Mouse (Mus musculus) gastrocnemius, adult 8-10 months (tissue): ENCODE data around the gene Ear1. TPM values are rescaled to one million over a fixed set of nuclear protein-coding genes. Genes with fewer than 3 reads are reported as not detected.
"Not testable (repeated sequence)": the region's sequence is repeated elsewhere in the genome, so short reads cannot be mapped to it uniquely, and the experiment has no call there.

ENCODE experiments used
- DNase-seq, 2 experiments: peaks; one replicate each; pipeline ENCODE4 v3.0.0; 2022; ENCODE audit warnings: low spot score in 2 of 2
- total RNA-seq, 4 experiments: library from RNA; stranded (reverse); gene quantifications; 2 replicates each; pipeline ENCODE4 v1.2.4; 2022

The Ear1 gene
- not detected for total RNA-seq

- DNase-seq: not testable (repeated sequence)
These were observed at the start of gene Ear1 for GRCm38 (mm10) chr14:43875417-43875816. Gene Ear1 (minus strand): TSS chr14:43875517.

GRCm38 (mm10) chr14:43924688-43925403 lies 49.5 kb upstream of the Ear1 start, which contains the start of gene Gm8113:
Gene Gm8113 (plus strand): TSS chr14:43925390.
- peak; percentile 19 to 22 for DNase-seq

- not testable (repeated sequence) for DNase-seq
These were observed 48.1 kb upstream of the Ear1 start, which contains the start of gene Ear10 for GRCm38 (mm10) chr14:43923459-43923858. Gene Ear10 (minus strand): TSS chr14:43923559.

- not testable (repeated sequence) for DNase-seq
These were observed 42.9 kb upstream of the Ear1 start for GRCm38 (mm10) chr14:43918214-43918613.

GRCm38 (mm10) chr14:43898577-43898976 lies 23.3 kb upstream of the Ear1 start:
- not testable (repeated sequence) for DNase-seq

GRCm38 (mm10) chr14:43895357-43895756 lies 20.0 kb upstream of the Ear1 start:
- DNase-seq: not testable (repeated sequence)

- not testable (repeated sequence) for DNase-seq
These were observed 16.0 kb upstream of the Ear1 start for GRCm38 (mm10) chr14:43891288-43891687.

GRCm38 (mm10) chr14:43886235-43886634 lies 10.9 kb upstream of the Ear1 start:
- DNase-seq: not testable (repeated sequence)

DNA sequence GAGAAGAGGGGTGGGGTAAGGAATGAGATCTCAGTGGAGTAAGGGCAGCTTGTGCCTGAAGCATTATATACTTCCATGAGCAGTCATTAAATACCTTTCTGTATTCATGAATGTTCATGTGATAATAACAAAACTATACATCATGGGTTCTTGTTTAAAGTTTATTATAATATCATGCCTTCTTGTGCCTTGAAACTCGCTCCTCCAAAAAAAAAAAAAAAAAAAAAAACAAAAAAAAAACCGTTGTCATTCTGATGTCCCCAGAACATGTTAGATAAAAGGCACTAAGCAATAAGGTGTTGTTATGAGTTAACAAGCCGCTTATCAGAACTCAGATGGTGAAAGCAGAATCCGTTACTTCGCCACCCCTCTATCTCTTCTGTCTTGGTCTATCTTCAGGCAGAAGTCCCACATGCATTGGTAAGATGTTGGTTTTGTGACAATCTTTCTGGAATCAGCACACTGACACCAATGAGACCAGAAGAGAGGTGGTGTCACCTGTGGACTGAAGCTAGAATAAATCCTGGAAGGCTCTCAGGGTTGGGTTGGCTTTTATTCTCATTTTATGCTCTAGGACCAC lies 4.7 kb upstream of the Ear1 start:
- not testable (repeated sequence) for DNase-seq

DNA sequence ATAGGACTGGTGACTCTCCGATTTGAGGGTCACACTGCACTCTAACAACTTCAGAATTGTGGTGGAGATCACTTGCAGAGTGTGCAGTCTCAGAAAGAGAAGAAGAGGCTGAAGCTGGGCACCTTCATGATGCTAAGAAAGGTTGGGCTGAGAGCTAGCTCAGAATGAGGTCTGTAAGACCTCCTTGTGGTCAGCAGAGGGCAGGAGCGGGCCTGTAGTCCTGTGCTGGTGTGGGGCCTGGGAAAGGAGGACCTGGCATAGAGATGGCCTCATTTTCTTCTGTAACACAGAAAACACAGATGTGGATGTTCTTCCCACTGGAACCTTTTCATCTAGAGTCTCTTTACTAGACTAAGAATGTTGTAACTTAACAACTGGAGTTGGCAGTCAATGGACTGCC lies 2.5 kb upstream of the Ear1 start:
- not testable (repeated sequence) for DNase-seq

- not testable (repeated sequence) for DNase-seq
These were observed 455 bp downstream of the Ear1 start for GRCm38 (mm10) chr14:43874862-43875261.

DNA sequence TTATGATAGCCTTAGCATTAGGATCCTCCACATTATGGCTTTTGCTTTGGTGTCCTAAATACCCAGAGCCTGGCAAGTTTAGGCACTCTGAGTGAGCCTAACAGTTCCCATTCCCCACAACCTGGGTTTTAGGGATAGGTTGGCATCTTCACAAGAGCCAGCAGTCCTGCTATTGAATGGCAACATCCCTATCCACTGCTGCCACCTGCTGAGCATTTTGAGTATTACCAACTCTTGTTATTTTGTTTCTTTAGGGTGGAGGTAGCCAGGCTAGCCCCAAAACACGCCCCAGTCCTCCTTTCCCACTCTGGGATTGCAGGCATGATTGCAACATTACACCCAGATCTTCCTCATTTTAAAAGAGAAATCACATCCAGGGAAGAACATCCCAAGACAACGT lies 14.8 kb downstream of the Ear1 start:
- DNase-seq: not testable (repeated sequence)

DNA sequence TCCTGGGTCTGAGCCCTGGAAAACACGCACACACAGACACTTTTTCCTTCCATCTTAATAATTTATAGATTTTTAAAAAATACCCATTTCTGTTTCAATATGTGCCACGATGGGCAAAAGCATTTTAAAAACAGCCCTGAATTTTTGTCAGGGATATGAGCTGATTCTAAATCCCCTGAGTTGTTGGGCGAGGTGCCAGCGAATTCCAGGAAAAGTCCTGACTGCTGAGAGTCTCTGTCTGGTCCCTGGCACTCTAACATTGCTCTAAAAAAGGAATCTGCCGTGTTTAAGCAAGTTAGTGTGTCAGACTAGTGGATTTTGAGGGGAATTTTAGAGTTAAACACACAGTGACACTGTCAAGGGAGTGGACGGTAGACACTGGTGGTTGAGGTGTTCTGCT lies 15.9 kb downstream of the Ear1 start:
- DNase-seq: not testable (repeated sequence)

- not testable (repeated sequence) for DNase-seq
These were observed 31.3 kb downstream of the Ear1 start for GRCm38 (mm10) chr14:43843949-43844573.

GRCm38 (mm10) chr14:43840976-43841375 lies 34.3 kb downstream of the Ear1 start:
- not testable (repeated sequence) for DNase-seq

GRCm38 (mm10) chr14:43835366-43835765 lies 40.0 kb downstream of the Ear1 start:
- DNase-seq: not testable (repeated sequence)

GRCm38 (mm10) chr14:43830385-43830784 lies 44.9 kb downstream of the Ear1 start:
- not testable (repeated sequence) for DNase-seq

DNA sequence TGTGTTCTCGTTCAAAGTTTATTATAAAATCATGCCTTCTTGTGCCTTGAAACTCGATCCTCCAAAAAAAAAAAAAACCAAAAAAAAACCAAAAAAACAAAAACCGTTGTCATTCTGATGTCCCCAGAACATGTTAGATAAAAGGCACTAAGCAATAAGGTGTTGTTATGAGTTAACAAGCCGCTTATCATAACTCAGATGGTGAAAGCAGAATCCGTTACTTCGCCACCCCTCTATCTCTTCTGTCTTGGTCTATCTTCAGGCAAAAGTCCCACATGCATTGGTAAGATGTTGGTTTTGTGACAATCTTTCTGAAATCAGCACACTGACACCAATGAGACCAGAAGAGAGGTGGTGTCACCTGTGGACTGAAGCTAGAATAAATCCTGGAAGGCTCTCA lies 51.1 kb downstream of the Ear1 start:
- not testable (repeated sequence) for DNase-seq

GRCm38 (mm10) chr14:43821869-43822268 lies 53.4 kb downstream of the Ear1 start:
- DNase-seq: not testable (repeated sequence)

GRCm38 (mm10) chr14:43812458-43812857 lies 62.9 kb downstream of the Ear1 start:
- peak in 1 of 2 experiments; percentile 3 for DNase-seq

DNA sequence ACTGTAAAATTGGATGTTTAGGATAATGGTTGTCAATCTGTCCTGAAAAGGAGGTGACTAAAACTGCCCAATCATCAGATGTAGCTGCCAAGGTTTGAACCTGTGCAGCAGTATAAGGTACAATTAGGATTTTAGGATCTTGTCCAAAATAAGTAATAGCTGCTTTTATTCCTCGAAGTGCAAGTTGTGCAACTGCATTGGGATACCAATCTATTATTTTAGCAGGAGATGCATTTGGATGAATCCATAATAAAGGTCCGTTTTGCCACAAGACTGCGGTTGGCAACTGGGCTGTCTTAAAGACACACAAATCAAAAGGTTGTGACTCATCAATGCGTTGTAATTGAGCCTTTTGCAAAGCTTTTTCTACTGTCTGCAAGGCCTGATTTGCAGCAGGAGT lies 67.2 kb downstream of the Ear1 start:
- DNase-seq: not testable (repeated sequence)

- not testable (repeated sequence) for DNase-seq
These were observed 70.9 kb downstream of the Ear1 start for GRCm38 (mm10) chr14:43804435-43804834.
